Mouse (Mus musculus) bone marrow macrophage, adult 2 months (primary cell): ENCODE measurements around the gene Sox18.

Source experiments
- CTCF ChIP-seq: IDR thresholded peaks from 2 replicates; pipeline ENCODE4 v1.5.1; 2012; ENCODE audit warnings: low read depth, mild to moderate bottlenecking, low read length, moderate library complexity
- POLR2A ChIP-seq: IDR thresholded peaks from 2 replicates; pipeline ENCODE4 v1.6.1; 2012; ENCODE audit warnings: mild to moderate bottlenecking, low read depth, low read length, borderline replicate concordance

GRCm38 (mm10) chr2:181678780-181679179 lies 7.3 kb upstream of the Sox18 start:
- TF ChIP-seq CTCF (peak; percentile 96), POLR2A (no peak)
